Mouse (Mus musculus) naive thymus-derived CD4-positive, alpha-beta T cell, adult 2 months (primary cell): ENCODE results near the gene BC029722.

Experiments used
- DNase-seq: peaks from one replicate; pipeline ENCODE4 v3.0.0-alpha.2; 2011; ENCODE audit warnings: low read depth

The BC029722 gene

DNA sequence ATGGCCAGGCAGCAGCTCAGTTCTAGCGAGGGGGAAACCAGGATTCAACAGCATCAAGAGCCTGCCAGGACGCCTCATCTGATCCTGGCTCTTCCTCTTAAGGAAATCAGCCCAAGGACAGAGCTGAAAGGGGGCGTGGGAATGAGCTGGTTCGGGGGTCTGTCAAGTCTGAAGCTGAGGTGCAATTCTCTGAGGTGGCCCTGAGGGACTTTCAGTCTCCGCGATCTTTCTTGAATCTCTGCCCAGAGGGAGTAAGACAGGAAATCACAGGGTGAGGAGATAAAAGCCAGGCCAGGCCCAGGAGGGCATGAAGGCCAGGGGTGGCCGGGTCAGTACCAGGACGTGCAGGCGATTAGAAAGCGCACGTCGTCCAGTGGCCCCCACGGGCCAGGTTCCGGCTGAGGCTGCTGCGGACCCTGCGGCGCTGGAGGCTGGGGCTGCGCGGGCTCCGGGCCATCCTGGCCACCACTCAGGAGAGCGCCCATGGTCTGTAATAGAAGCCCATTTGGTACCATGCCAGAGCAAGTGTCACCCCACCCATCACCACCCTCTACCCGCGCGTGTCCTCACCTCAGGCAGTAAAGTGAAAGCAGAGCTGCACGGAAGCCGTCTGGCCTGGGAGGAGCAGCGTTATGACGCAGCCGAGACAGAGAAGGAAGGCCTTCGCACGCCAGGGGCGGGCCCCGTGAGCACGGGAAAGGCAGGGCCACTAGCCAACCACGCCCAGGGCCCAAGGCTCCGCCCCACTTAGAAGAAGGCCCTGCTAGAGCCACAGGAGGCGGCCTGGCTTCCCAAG is 432 bp downstream of the BC029722 start:
- peak; percentile 97 for DNase-seq

DNA sequence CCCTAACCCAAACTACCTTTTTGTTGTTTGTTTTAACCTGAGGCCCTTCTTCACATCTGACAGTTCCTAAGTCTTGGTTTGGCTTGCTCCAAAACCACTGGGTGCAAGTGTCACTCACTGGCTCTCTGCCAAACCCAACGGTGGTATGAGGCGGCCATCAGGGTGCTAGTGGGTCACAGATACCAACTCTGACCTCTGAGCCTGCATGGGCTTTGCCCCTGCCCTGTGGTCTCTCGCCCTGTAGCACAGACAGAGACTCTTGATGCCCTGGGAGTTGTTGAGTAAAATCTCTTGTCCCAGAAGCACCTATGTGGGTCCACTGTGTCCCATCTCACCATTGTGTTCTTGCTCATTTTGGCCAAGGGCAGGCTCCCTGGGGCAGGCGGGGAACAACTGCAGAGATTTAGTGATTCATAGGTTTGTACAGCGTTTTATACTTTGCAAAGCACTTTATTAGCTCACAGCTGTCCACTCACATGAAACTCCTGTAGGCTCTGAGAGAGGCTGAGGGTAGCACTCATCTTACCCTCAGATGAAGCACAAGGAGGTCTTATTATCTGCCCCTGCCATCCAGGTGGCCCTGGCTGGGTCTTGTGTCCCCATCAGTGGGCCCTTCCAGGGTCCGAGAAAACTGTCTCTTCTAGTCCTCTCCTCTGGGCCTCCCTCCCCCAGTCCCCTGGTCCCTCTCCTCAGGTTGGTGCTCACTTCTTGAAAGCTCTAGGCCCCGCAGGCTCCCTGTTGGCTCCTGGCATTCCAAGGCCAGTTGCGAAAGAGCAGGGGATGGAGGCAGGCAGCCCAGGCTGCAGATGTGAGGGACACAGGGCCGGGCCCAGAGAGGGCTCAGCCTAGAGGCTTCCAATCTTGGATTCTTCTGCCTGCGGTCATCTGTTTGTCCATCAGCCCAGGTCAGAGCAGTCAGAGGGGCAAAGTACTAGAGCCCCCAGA is 1.7 kb downstream of the BC029722 start:
- DNase-seq: no peak

DNA sequence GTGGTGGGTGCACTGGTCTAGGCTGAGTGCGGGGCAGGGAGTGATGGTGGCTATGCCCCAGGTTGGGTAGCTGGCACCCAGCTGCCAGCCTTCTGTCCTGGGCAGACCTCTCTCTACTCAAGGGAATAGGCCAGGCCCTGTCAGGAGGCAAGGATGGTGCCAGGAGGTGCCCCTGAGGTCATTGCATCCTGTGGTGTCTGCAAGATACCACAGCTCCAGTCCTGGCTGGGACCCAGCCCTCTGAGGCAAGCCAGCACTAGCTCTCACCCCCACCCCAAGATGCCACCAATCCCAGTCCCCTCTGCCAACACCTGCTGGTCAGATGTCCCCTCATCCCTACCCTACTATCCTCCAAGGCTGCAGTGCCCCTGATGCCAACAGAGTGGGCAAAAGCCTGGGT is 3.0 kb downstream of the BC029722 start:
- DNase-seq: no peak

DNA sequence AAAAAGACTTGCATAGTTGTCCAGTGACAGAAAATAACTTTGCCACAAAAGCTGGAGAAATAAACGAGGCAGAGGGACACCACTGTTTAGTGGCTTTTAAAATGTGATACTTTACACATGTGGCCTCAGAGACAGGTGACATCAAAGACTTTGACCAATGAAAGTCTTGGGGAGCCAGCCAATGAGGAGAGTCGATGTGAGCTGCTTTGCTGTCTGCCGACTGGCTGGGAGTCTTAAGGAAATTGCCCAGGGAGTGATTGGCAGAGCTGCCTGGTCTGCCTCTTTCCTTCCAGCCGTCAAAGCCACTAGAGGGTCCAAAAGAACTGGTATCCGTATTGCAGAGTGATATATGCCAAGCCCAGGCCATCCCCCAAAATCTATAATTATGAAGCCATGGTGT is 4.4 kb downstream of the BC029722 start:
- DNase-seq: no peak

DNA sequence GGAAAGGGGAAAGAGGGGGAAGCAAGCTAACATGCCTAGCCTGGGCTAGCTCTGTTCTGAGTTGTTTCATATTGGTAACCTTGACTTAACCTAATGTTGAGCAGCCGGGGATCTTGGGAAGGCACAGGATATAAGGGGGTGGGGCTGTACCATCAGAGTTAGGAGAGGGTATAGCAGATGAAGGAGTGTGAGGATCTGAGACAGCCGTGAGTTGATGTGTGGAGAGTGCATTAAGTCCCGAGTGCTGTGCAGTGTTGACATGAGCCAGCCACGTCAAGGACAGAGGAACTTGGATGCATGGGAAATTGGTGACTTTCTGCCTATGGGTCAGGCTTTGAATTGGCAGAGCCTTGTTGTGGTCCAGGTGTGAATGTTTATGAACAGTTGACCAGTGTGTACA is 6.6 kb downstream of the BC029722 start:
- DNase-seq: no peak

DNA sequence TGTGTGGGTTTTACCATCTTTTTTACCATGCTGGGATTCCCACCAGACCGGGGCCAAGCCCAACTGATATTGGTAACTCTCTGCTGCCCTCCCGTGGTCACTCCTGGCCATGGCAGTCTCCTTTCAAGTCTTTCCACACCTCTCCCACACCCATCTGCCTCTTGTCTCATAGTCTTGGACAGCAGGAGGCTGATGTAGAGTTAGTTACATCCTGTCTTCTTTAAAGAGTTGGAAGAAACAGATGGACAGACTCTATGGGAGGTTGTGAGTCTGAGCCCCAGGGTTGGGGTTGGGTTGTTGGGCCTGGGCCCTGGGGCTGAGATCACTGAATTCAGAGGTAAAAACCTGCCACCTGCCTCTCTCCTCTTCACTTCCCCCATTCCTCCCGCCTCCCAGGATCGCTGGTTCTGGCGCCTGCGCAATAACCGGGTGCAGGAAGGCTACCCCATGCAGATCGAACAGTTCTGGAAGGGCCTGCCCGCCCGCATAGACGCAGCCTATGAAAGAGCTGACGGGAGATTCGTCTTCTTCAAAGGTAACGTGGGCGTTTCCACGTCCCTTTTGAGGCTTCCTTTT is 7.3 kb downstream of the BC029722 start:
- peak; percentile 91 for DNase-seq

DNA sequence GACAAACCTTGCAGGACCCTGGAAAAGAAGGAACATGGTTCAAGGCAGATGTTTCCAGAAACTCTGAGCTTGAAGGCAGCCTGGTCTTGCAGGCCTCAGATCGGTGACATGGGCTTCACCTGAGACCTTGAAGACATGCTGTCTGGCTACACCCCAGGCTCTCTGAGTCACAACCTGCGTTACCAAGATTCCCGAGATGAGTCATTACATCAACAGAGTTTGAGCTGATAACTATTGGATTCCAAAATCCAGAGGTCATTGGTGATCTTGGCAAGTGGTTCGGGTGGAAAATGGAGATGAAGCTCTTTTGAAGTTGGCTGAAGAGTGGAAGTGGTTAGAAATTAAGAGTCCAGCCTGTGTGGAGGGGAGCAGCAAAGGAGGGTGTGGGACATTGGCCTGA is 9.6 kb downstream of the BC029722 start:
- DNase-seq: no peak

DNA sequence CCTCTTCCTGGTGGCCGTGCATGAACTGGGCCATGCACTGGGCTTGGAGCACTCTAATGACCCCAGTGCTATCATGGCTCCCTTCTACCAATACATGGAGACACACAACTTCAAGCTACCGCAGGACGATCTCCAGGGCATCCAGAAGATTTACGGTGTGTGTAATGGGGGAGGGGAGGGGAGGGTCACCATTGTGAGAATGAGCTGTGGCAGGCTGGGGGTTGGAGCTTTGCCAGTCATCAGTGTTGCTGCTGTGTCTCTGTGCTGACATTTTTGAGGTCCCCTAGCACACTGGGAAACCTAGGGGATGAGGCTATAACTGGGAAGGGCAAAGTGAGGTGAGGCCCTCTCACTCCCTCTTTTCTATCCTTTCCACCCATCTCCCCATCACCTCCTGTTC is 11.8 kb downstream of the BC029722 start:
- DNase-seq: no peak

DNA sequence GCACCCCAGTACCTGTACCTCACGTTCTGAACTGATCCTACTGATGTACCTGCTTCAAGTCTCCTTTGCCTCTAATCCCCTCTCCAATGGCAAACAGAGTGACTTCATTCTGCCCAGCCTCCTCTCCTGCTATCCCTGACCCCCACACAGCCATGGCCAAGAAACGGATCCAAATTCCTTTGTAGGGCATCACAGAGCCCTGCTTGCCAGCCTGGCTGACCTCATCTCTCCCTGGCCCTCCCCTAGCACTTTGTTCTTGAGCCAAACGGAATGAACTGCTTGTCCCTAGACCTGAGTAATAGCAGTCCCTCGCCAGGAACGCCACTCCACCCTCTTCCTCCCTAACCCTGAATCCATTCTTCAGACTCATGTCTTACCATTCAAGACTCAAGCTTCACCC is 12.7 kb downstream of the BC029722 start:
- DNase-seq: no peak

DNA sequence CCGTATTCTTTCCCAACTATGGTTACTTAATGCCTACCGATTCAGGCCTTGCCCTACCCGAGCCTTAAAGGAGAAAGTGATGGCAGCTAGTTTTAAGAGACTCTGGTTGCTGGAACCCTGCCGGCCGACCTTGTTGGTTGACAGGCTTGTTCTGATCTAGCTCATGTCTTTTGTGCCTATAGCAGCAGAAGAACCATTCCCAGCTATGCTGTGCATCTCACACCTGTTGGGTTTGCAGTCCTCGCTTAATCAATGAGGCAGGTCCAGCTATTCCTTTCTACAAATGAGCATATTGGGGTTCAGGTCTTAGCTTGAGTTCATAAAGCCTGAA is 13.3 kb downstream of the BC029722 start:
- no peak for DNase-seq

DNA sequence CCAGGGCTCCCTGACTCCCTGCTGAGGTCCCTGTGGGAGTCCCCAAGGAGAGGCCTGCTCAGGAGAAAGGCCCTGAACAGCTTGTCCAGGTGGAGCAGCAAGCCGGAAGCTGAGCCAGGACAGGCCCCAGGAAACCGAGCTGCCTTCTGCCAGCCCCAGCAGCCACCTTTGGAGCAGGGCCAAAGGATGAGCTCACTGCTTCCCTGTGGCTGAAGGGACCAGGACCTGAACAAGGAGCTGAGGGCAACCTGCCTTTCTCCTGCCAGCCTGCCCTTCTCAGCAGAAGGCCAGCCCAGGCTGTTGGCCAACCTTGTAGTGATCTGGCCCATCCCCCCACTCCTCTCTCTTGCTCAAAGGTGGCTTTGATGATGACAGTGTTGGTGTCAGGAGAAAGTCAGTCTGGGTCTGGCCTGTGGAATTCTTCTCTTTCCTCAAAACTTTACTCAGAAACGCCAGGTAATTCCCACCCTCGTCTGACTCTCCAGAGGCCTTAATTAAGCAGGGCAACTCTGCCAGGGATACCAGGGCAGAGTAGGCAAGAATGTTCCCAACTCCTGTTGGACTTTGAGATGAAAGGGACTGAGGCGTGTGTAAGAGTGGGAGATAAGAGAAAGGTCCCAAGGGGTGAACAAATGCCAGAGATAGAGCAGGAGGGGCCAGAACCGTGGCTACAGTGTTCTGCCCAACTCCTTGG is 13.8 kb downstream of the BC029722 start:
- DNase-seq: no peak

DNA sequence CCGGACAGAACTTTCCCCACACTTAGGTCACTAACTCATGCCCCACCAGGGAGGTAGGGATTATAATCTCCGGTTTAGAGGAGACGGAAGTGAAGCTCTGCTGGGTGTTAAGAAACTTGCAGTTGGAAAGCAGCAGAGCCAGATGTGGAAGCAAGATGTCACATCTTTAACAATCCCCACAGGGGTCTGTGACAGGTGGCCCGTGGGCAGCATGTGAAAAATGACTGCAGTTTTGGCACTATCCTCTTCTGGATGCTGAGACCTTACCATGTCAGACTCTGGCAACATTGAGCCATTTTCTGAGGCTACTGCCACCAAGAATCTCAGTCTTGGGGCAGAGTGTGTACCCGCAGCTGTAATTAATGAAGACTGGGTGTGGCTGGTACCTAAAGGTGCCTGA is 15.2 kb downstream of the BC029722 start:
- DNase-seq: no peak

DNA sequence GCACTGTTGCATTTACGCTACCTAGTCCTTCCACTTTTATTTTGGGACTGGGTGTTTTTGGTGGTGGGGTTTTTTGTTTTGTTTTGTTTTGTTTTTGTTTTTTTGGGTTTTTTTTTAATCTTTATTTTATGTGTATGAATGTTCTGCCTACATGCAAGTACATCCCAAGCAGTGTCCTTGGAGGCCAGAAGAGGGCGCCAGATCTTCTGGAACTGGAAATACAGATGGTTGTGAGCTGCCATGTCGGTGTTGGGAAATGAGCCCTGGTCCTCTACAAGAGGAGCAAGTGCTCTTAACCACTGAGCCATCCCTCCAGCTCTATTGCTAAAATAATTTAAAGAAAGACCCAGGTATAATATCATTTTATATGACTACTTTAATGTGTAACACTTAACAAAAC is 16.5 kb downstream of the BC029722 start:
- peak; percentile 46 for DNase-seq

DNA sequence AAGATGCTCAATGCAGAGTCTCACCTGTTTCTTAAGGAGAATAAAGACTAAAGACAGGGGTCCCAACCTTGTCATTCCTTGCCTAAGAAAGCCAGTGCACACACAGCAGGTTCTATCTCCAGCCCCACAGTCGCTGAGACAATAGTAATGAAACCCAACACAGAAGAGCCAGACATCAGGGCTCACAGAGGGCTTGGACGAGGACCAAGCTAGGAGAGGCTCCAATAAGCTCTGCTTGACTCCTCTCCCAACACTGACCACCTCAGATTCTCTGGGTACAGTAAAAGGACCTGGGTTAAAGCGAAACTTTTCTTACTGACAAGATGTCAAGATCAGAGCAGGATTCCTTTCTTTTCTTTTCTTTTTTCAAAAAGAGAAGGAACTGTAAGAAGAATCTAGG is 20.6 kb downstream of the BC029722 start:
- DNase-seq: no peak

DNA sequence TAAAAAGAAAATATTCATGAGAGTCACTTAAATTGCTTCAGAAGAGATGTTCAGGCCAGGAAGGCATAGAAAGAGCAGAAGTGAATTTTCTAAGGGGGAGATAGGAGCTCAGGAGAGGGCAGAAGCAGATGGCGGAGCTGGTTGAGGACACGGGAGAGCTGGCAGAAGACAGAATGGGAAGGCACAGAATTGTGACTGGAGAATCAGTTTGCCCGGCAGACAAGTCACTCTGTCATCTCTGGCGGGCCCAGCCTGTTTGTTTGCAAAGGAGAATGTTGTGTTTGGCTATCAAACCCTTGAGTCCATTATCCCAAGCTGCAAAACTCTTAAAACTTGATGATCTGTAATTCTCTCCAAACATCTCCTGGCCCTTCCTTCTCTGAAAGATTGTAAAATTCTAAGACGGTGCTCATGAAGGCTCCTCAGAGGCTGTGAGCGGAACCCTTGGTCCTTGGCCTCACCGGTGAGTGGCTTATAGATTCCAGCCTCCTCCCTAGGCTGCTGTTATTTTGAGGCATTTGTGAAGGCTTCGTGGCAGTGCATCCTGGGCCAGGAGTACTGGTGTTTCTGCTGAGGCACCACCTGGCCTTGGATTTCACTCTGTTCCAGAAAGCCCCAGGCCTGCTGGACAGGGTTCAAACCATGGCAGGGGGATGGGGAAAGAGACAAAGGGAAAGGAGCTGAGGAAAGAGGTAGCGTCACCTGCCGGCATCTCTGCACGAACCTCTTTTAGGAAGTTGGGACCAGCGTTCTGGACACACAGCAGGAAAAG is 24.4 kb downstream of the BC029722 start:
- no peak for DNase-seq

DNA sequence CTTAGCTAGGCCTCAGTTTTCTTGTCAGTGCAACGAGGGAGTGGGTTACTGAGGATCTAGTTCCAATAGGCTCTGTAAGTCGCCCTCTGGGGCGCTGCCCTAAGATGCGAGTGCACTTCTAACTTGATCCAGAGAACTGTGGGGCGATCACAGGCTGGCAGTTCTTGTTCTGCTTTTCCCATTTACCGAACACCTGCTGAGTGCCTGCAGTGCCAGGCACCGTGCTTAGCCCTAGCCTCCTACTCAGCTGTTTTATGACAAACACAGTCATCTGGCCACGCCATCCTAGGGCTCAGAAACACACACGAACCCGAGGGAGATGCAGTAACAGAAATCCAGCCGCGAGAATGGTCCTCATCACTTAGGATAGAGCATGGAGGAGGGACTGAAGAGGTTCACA is 26.3 kb downstream of the BC029722 start:
- no peak for DNase-seq

DNA sequence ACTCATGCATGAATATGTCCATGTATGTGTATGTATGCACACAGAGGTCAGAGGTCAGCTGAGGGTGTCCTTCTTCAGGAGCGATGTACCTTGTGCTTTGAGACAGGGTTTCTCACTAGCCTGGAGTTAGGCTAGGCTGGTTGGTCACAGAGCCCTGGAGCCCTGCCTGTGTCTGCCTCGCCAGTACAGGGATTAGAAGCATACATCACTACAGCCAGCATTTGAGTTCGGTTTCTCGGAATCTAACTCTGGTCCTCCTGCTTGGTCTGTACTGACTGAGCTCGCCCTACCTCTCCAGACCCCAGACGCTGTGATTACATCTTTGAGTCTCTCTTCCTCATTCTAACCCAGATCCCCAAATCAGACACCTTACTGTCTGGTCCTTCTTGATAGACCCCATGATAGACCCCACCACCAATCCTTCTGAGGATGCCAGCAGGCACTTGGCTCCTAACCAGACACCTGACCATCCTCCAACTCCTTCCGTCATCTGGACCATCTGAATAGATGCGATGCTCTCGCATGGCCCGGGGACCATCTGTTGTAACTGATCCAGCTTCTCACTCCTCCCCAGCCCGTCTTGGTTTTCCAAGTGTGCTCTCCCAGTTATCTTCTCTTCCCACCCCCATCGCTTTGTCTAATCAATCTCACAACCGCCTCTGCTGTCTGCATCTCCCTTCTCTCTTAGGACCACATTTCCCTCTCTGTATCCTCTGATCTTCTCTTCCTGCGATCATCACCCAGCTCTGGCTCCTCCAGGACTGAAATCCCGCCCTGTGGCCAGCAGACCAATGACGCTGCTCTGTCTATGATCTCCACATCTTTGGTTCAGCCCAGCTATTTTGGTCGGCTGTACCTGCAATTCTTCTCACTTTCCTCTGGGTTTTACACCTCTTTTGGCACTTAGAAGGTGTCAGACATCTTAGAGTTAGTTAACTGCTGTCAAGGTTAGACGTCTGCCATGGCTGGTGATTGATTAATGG is 31.0 kb downstream of the BC029722 start:
- no peak for DNase-seq

DNA sequence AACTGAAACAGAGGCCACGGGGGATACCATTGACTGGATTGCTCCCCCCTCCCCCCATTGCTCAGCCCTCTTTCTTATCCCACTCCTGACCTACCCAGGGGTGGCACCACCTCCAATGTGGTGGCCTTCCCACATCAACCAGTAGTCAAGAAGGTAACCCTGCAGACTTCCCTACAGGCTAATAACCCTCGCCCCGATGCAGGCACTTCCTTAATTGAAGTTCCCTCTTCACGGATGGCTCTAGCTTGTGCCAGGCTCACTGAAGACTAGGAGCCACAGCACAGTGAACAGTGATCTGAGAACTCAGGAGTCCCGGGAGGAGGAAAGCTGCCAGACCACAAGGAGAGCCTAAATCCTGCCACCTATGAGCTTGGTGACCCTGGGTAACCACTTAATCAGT is 32.3 kb downstream of the BC029722 start:
- DNase-seq: no peak

DNA sequence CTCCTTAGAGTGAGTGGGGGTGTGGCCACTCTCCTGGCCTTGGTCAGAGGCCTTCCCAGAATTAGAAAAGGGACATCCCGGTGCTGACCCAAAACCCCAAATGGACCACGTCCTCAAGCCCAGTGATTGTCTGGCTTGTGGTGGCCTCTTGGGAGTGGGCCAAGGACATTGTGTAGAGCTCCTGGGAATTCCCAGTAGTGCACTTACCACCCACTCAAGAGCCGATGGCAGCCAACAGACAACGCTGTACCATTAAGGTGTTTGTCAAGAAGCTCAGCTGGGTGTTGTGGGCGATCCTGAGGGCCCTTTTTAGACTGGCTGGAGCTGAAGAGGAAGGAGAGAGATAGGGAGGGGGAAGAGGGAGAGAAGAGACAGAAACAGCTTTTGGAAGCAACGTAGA is 34.7 kb downstream of the BC029722 start:
- DNase-seq: no peak

DNA sequence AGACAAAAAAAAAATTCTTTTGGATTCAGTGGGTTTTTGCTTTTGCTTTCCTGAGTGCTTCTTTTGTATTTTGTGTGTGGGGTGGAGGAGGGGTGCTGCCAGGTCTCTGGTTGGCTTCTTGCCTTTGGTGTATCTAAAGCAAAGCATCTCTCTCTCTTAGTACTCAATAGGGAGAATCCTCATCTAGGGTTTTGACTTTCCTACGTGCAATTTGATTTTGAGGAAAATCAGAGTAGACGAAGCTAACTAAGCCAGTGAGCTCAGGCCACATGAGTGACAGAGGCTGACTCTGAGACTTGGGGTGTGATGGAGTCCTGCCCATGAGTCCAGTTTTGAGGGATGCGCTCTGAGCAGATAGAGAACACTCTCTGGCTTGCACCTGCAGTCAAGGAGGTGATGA is 39.7 kb downstream of the BC029722 start:
- no peak for DNase-seq
